Mouse (Mus musculus) ovary, postnatal 14 days (tissue): ENCODE measurements at regions not wholly inside any gene's neighbourhood (a gene's known extent, or its start where the extent isn't known, plus 50 kb on each side); places are given as distances from the start of the nearest gene placed in this dataset.
A peak's percentile ranks its signal among the peaks of the same experiment; 100 is the strongest.
"Not testable (repeated sequence)": the region's sequence is repeated elsewhere in the genome, so short reads cannot be mapped to it uniquely, and the experiment has no call there.

ENCODE experiments used
- DNase-seq: peaks from one replicate; pipeline ENCODE4 v3.0.0; 2022; ENCODE audit warnings: low spot score

DNA sequence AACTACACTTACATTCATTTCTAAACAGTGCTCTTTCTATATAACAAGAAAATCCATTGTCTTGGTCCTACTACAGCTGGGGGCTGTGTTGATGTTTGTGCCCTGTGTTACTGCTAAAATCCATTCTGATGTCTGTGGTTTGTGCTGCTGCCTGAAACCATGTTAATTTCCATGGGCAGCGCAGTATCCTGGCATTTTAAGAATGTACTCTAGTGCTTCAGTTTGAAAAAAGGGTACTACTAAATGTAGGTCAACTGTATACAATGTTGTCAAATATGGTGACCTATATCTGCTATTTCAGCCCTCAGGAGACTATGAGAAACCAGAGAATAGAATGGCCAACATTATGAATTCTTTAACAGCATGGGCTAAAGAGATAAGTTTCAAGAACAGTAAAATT, 1052.2 kb downstream of the Hace1 start:
- DNase-seq, result no peak

DNA sequence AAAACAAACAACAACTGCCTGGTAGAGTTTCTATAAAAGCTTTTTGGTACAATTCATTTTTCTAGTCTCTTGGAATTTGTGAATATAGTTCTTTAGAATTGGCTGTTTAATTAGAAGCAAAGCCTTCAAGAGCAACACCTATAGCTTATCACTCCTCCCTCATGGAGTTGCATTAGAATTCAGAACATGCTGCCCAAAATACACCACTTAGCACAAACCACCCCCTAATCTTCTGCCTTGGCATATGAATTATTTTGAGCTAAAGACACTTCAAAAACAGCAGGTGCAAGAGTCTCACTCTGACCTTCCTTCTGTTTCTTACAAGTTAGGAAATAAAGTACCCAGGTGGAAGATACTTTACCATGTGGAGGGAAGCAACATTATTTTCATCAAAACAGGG, 1085.4 kb downstream of the Hace1 start:
- no peak for DNase-seq

DNA sequence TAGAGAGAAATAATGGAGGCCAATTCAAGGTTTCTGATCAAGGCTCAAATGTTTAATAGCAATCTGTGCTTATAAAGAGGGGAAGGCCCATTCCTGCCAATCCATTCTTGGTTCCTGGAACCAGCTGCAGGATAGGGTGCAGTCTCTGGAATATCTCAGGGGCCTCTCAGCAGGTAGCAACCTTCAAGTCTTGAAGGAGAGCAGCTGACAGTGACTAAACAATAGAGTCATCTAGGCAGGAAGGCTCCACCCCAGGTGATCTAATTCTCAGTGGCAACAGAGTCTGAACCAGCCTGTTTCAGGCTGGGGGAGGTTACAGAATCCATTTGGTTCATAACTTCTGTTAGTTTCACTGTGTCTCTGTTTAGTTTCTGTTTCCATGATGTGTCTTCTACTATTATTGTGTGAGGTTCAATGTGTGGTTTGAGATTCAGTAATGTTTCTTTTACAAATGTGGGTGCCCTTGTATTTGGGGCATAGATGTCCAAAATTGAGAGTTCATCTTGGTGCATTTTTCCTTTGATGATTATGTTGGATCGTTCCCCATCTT, 1112.3 kb downstream of the Hace1 start:
- not testable (repeated sequence) for DNase-seq

DNA sequence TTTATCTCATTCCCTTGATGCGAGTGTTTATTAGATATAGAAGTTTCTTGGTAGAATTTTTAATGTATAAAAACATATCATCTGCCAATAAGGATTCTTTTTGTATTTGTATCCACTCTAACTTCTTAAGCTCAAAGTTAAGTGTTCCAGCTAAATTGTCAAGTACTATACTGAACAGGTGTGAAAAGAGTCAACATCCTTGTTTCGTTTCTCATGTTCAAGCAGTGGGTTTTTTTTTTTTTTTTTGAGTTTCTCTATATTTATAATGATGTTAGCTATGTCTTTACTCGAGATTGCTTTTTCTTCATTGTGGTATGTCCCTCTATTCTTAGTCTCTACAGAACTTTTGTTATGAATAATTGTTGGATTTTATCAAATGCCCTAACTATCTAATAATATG, 1115.0 kb downstream of the Hace1 start:
- DNase-seq, result no peak

DNA sequence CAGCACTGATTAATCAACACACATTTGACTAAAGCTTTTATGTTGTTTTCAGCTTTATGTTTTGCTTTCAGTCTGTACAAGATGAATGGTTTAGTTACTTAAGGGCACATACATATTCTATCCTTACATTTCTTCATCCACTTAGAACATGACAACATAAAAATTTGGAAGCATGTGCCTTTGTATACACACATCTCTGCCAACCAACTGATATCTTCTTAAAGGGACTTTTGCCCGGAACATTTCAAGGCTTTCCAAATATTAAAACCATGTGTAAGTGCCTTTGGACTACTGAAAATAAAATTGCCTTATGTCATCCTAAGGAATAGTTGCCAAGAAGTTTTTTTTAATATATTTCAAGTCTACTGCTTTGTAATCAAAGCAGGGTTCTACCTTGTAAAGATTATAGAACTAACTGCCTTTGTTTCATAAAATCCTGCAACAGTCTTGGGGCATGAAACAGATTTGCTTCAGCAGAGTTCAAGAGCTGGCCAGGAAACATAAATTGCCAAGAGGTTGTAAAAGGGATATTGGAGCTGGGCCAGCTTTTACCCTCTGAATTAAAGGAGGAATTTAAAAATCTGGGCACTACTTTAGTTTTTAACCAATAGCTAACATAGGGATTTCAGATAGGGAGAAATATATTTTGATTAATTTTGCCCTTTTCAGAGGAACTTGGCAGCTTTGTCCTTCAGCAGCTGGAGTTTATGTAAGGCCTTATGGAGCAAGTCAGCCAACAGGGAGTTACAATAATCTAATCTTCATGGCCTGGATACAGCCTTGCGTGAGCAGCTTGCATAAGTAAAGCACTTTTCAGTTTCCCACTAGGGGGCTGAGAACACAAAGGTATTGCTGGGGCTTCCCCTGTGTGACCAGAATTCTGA, 1120.0 kb downstream of the Hace1 start:
- DNase-seq, result peak; percentile 10

DNA sequence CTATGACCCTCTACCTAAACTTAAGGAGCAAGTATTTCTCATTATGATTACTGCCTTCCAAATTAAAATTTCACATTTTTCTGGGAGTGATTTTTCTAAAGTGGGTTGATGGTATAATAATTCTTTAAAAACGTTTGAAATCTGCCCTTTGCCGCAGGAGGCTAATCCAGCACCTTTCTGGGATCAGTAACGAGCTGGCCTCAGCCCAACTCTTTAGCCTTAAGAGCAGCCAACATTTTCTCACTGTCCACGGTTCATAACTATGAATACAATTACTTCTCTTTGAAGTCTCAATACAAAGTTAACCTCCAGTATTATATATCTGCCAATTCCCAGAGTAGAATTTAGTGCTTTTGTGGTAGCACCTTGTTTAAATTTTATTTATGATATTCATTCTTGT, 1123.6 kb downstream of the Hace1 start:
- DNase-seq, result no peak

DNA sequence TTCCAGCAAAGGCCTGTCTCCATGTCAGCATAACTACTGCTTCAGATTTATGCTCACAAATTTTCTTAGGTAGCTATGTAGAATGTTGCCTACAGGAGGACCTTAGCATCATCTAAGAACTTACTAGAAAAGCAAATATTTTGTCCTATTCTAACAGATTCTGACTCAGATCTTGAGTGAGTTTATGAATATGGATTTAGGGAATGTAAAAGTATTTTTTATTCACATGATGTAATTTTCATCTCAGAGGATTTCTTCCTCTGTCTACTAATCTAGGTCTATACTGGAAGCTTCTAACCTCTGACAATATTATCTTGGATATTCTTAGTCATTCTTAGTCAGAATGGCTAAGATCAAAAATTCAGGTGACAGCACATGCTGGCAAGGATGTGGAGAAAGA, 1130.4 kb downstream of the Hace1 start:
- not testable (repeated sequence) for DNase-seq

DNA sequence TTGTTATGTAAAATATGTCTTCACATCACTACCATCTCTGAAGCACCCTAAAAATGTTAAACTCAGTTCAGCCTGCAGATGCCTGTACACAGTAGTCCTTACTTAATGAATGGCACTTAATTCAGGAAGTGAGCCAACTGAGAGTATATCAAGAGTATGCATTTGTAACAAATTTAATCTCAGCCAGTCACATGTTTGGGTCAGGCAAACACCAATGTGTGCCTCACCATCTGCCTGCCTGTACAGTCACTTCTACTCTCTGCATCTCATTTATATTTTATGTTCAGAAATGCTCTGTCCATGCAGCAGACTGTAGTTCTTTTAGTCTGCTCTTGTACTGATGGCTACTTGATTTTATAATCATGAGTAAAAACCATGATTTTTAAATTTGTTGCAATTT, 1135.1 kb downstream of the Hace1 start:
- DNase-seq, result no peak

DNA sequence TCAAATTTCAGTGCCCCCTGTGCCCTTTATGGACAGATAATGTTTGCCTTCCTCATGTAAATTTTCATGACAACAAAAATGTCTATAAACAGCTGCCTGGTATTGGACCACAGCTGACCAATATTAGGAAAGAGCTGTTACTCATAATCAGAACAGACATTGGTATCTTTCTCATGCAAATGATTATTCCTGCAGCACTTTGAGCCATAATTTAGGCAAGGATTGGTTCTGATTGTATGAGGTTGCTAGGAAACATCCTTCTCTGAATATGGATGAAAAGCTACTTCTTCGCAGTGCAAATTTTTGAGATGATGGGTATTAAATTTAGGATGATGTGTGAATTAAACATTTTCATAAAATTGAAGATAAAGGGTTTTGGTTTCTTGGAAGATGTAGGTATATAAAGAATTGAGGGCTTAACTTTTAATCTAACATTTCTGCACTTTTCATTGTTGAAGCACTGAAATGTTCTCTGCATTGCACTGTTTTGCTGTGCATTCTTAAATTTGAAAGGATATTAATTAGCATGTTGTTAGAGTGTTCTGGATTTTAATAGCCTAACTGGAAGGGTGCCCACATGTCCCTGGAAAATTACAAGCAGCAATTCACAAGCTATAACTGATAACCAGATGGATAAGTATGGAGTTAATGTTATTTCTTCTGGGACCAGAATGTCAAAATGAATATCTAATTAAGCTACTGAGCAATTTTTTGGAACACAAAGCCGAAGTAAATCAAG, 1140.9 kb downstream of the Hace1 start:
- DNase-seq, result no peak

DNA sequence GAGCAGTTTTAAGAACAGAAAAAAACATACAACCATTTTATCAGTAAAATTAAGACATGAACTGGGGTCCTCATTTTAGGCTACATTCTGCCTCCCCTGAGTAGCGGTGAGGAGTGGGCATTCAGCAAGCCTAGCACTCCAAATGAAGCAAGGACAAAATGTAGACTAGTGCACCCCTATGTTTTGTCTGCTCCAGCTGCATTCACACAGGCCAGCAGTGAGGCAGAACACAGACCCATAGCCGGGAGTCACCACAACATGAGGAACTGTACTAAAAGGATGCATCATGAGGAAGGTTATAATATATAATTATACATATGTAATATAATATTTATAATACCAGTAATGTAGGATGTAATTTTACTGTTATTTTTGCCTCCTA, 1141.5 kb downstream of the Hace1 start:
- DNase-seq, result no peak

DNA sequence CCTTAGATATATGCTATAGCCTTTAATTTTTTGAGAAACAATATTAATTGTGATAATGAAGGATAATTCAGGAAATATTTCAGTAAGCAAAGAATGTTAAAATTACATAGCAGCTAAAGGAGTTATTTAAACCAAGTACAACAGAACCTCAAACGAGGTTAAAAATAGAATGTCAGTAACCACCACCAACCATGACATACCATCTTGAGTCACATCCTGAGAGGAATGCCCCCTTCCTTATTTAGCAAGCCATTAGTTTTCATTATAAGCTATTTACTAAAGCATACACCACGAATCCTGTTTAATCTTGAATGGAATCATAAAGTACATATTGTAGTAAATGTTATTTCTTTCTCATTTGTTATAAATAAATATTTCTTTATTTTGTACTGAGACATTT, 1146.0 kb downstream of the Hace1 start:
- no peak for DNase-seq

DNA sequence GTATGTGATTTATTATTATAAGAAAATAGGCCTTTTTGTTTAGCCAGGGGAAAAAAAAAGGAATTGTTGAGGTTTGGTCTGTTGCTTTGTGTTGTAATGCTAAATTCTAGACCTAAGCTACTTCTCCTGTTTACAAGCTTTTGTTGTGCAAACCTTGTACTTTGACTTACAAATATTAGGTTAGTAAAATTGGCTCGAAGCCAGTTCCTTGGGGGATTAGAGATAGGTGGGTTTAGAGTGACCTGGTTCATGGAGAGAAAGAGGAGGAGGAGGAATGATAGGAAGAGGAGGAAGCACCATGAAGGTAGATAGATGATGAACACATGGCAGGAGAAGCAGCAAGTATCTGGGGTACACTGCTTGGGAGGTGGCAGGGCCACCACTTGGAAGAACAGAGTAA, 1153.0 kb downstream of the Hace1 start:
- no peak for DNase-seq

DNA sequence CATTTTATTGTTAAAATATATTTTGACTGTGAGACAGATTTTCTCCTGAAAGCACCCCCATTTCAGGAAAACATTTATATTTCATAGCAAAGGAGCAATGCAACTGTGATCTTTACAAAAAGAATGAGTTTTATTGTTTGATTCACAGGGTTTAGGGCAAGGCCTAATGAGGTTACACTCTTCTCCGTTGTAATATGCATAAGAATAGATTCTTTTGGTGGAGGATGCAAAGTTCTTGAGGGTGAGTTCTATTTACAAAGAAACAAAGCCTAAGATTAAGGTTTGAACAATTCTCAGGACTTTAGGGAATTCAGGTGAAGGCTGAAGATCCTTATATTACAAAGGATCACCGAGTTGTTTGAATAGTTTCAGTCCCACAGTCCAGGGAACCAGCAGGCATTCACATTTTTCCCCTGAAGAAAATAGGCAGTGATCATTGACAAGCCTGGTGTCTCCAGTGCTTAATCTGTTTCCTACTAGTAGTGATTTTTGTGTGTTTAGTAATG, 1156.2 kb downstream of the Hace1 start:
- DNase-seq, result no peak

DNA sequence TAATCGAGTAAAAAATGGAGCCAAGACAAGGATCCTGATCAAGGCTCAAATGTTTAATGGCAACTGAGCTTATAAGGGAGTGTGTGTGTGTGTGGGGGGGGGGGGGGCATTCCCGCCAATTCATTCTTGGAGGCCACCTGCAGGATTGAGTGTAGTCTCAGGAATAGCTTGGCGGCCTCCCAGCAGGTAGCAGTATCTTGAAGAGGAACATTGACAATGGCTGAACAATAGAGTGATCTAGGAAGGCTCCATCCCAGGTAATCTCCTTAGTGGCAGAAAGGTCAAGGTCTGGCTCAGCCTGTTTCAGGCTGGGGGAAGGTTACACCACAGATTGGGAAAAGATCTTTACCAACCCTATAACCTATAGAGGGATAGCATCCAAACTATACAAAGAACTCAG, 1163.5 kb downstream of the Hace1 start:
- DNase-seq, result no peak

DNA sequence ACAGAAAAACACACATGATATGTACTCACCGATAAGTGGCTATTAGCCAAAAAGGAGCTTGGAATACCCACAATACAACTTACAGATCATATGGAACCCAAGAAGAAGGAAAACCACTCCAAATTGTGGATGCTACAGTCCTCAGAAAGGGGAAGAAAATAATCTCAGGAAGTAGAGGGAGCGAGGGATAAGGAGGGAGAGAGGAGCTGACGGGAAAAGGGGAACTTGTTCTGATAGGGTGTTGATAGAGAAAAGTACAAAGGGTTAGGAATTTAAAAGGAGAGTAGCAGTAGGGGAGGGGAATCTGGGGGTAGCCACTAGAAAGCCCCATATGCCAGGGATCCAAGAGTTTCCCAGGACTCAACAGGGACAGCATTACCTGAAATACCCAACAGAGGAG, 1164.5 kb downstream of the Hace1 start:
- no peak for DNase-seq

DNA sequence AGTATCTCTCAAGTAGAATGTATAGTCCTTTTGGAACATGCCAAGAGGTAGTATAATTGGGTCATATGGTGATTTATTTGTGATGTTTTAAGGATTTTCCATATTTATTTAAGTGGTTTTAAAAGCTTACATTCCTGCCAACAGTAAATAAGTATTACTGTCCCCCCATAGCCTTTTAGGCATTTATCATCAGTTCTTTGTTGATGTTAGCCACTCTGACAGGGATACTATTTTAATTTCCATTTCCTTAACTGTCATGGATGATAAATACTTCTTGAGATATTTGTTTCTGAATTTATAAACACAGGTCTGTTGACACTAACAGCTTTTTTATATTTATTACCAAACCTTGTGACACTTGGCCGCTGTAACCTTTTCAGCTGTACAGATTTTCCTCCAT, 1183.3 kb downstream of the Hace1 start:
- DNase-seq, result no peak

DNA sequence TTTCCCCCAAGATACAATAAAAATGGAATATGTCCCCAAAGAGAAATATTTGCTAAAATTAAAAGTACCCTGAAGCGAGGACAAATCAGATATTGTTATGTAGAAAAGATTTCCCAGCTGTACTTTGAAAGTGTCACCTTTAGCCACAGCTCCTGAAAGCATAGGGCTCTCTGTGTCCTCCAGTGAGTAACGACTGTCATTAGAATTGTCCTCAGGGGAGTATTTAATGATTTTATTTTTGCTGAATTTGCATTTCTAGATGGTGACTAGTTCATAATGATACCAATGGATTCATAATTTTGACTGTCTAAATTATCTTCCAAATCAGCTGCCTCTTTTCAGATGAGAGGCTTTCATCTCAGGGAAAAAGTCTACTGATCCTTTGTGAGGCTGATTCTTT, 1201.1 kb downstream of the Hace1 start:
- DNase-seq, result no peak

DNA sequence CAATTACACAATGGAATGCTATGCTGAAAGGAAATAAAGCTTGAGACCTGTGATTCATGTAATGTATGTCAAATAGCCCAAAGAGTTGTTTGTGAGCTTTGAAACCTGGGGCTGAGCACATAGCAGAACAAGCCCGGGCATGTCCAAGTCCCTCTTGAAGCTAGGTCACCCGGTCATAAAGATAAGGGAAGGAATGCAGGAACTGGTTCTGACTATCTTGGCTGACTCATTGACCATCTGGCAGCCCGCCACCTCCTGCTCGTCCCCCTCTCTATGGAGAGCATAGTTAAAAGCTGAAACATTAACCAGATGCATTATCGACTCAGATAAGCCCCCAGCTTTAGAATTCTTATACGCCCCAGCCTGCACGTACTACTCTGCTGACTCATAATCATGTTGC, 1208.1 kb downstream of the Hace1 start:
- not testable (repeated sequence) for DNase-seq

DNA sequence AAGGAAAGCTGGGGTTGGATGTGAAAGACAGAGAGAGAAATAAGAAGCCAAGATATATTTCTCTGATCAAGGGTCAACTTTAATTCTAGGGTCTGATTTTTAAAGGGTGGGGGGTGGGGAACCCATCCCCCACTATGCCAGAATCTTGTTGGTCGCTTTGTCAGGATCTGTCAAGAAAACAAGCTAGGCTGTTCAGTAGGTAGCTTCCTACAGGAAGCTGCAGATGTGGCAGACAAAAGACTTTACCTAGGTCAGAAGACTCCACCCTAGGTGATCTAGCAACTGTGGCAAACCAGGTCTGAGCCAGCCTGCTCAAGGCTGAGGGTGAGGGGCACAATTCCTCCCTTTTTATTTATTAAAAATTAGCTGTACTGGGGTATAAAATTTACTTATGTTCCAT, 1236.6 kb downstream of the Hace1 start:
- no peak for DNase-seq

DNA sequence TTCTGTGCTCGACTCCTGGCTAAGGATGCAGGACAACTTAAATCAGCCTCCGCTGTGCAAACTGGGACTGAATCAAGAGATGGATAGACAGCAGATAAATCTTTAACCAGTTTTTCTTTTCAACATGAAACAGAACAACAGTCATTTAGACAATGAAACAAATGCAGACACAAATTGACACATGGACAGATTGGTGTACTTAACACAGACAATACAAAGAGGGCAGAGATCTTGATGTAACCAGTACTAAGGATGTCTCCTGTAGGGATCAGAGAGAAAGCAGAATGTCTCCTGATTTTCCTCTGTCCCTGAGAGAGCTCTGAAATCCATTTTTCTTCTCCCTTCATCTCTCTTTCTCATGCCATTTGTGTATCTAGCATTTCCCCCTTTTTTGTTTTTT, 1241.5 kb downstream of the Hace1 start:
- no peak for DNase-seq

DNA sequence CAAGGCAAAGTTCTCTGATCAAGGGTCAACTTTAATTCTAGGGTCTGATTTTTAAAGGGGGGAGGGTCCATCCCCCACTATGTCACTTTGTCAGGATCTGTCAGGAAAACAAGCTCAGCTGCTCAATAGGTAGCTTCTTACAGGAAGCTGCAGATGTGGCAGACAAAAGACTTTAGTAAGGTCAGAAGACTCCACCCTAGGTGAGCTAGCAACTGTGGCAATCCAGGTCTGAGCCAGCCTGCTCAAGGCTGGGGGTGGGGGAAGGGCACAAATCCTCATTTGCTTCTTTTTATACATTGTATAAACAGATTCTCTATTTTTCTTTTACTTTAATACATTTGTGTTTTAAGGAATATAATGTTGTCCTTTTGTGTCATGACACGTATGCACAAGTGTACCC, 1242.3 kb downstream of the Hace1 start:
- DNase-seq, result no peak

DNA sequence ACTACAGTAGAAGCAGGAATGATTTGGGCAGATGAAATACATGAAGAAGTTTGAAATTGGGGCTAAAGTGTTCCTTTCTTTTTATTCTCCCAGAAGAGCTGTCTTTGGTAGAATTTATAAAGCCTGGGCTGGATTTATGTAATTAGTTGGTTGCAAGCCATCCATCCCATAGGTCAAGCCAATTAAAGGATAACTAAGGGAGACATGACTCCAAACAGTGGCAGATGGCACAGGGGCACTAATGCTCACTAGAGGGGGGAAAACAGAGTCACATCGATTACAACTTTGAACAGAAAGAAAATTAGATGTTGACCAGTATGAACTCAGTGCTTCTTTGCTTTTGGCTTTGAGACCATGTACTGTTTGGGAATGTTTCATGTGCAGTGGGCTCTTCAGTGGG, 1246.2 kb downstream of the Hace1 start:
- no peak for DNase-seq

DNA sequence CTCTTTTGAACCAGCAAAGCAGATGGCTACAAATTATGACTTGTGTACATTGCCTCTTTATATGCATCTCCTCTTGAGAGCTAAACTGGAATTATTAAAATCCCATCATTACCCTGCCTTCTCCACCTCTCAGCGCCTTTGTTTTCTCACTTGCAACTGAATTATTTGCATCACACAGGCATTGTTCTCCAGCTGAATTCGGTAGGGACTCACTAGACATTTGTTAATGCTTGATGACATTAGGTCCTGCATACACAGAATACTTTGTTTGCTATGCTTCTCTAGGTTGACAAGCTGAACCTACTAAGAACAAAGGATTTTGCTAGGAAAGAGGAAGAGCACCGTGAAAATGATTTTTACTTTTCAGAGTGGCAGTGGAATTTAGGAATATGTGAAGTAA, 1248.4 kb downstream of the Hace1 start:
- DNase-seq, result no peak
